Mouse (Mus musculus) forebrain, embryonic 12.5 days (tissue): ENCODE measurements around the gene Nsf. TPM values are rescaled to one million over a fixed set of nuclear protein-coding genes. Genes with fewer than 3 reads are reported as not detected.

Source experiments
- ATAC-seq: fragments of 200-750 bp; cut with Nextera tagmentation; 2 replicates; pipeline ENCODE4 v1.8.0; 2017; ENCODE audit warnings: moderate TSS enrichment; ENCODE audit not compliant: low FRiP score
- H3K27ac ChIP-seq: fragments of 300-500 bp; sonication (generic); 2 replicates; pipeline ENCODE4 v1.5.1; 2016; ENCODE audit warnings: mild to moderate bottlenecking
- H3K27me3 ChIP-seq: fragments of 300-500 bp; sonication (generic); 2 replicates; pipeline ENCODE4 v1.6.1; 2016; ENCODE audit warnings: mild to moderate bottlenecking
- H3K36me3 ChIP-seq: fragments of 300-500 bp; sonication (generic); replicated peaks from 2 replicates; pipeline ENCODE4 v1.6.1; 2016; ENCODE audit warnings: mild to moderate bottlenecking
- H3K4me1 ChIP-seq: fragments of 300-500 bp; sonication (generic); 2 replicates; pipeline ENCODE4 v1.6.1; 2016
- H3K4me2 ChIP-seq: fragments of 300-500 bp; sonication (generic); 2 replicates; pipeline ENCODE4 v1.6.1; 2016; ENCODE audit warnings: mild to moderate bottlenecking, moderate library complexity
- H3K4me3 ChIP-seq: fragments of 300-500 bp; sonication (generic); replicated peaks from 2 replicates; pipeline ENCODE4 v1.5.1; 2016; ENCODE audit warnings: mild to moderate bottlenecking
- H3K9ac ChIP-seq: fragments of 300-500 bp; sonication (generic); 2 replicates; pipeline ENCODE4 v1.6.1; 2016; ENCODE audit warnings: mild to moderate bottlenecking
- H3K9me3 ChIP-seq: fragments of 300-500 bp; sonication (generic); 2 replicates; pipeline ENCODE4 v1.6.1; 2016
- WGBS: fragments of 180-500 bp; shearing (Covaris S2); methylation state at CpG from one replicate; pipeline ENCODE4 v1.1.7; 2016; 5-methylcytosine and 5-hydroxymethylcytosine counted together
- polyA plus RNA-seq: library from polyadenylated mRNA; unstranded; fragments of >200 nt; fragmentation: Nextera tagmentation; extraction: Ambion mirVana; gene quantifications from 2 replicates; pipeline ENCODE4 v1.2.1, GENCODE M21; 2016

Nsf gene
- polyA plus RNA-seq, 1 experiment from 2014 or later: 78.0 TPM

DNA sequence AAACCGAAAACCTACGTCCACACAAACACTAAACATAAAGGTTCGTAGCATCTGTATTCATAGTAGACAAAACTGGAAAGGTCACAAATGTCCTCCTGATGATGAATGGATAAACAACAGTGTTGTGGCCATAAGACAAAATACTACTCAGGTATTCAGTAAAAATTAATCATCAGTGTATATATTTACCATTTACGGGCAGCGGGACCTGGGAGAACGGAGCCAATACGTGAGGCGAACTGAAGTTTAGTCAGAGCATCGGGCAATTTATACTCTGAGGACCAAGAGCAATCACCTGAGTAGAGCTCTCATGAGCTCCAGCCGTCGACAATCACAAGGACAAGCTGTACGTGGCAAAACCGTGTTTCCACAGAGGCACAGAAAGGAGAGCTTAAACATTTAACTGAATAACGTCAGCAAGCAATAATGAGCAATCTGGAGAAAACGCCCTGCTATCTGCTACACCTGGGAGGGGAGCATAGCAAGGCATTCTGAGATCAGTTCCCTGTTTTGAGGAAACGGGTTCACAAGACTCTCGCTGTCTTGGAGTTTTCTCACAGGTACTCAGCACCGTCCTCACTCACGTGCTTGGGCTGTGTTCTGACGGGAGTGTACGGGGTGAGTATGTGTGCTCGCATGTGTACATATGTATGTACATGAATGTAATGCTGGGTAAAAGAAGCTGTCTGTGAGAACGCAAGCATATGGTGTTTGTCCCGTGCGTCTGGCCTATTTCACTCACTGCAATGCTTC lies 15.7 kb downstream of the Nsf start:
- Histone ChIP-seq H3K36me3 (no peaks in the 10 kb centered on the region), H3K4me2 (no peak overlapping the region), H3K4me1 (peaks cover 14% of the 10 kb centered on the region), H3K9ac (no peak overlapping the region), H3K27me3 (no peaks in the 10 kb centered on the region), H3K27ac (no peak overlapping the region), H3K4me3 (no peak overlapping the region), H3K9me3 (no peaks in the 10 kb centered on the region)
- WGBS: 90% methylated on average over 25 of the region's 25 CpGs
- no peak for ATAC-seq

DNA sequence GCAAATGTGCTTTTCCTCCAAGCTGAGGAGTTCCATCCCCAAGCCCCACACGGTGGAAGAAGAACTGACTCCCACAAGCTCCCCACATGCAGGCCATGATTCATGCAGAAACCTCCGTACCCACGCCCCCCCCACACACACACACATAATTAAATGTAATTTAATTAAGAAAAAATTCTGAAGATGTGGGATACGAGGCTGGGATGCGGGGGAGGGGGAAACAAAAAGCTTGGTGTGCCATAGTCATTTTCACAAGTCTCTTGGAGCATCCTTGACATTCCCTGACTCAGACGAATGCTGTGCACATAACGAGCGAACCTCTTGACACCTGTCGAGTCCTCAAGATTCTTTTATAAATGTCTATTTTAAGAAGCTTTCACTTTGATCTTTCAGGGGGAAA lies 16.4 kb downstream of the Nsf start:
- Histone ChIP-seq H3K27me3 (no peaks in the 10 kb centered on the region), H3K4me1 (peaks cover 14% of the 10 kb centered on the region), H3K4me3 (no peak overlapping the region), H3K36me3 (no peaks in the 10 kb centered on the region), H3K4me2 (no peak overlapping the region), H3K9me3 (no peaks in the 10 kb centered on the region), H3K9ac (no peak overlapping the region), H3K27ac (no peak overlapping the region)
- no peak for ATAC-seq
- WGBS: 59% methylated on average over 9 of the region's 9 CpGs

- WGBS: 16% methylated on average over 2 of the region's 2 CpGs
These were observed 18.1 kb downstream of the Nsf start for GRCm38 (mm10) chr11:103935717-103936116.

GRCm38 (mm10) chr11:103933886-103934285 lies 20.0 kb downstream of the Nsf start:
- no peaks in the 10 kb centered on the region; the same call in 1 of the 2 replicates for H3K36me3 ChIP-seq
- H3K9me3 ChIP-seq: no peaks in the 10 kb centered on the region
- 92% methylated on average over 6 of the region's 6 CpGs for WGBS
- H3K27me3 ChIP-seq: no peaks in the 10 kb centered on the region
- no peak overlapping the region for H3K4me3 ChIP-seq
- no peak overlapping the region for H3K4me2 ChIP-seq
- H3K27ac ChIP-seq: no peak overlapping the region
- no peak overlapping the region for H3K9ac ChIP-seq
- ATAC-seq: no peak
- peaks cover 8% of the 10 kb centered on the region for H3K4me1 ChIP-seq

More at GRCm38 (mm10) chr11:103935717-103936116, 18.1 kb downstream of the Nsf start:
- Histone ChIP-seq H3K36me3 (no peaks in the 10 kb centered on the region), H3K27ac (no peak overlapping the region), H3K27me3 (no peaks in the 10 kb centered on the region), H3K4me2 (no peak overlapping the region), H3K9ac (no peak overlapping the region), H3K9me3 (no peaks in the 10 kb centered on the region), H3K4me1 (peaks cover 8% of the 10 kb centered on the region), H3K4me3 (no peak overlapping the region)
- ATAC-seq: no peak

GRCm38 (mm10) chr11:103923957-103924356 lies 29.9 kb downstream of the Nsf start:
- peaks cover 14% of the 10 kb centered on the region; the same call in 1 of the 2 replicates for H3K36me3 ChIP-seq
- WGBS: 96% methylated on average over 2 of the region's 2 CpGs
- H3K9ac ChIP-seq: no peak overlapping the region

GRCm38 (mm10) chr11:103923272-103923671 lies 30.6 kb downstream of the Nsf start:
- H3K4me1 ChIP-seq: no peaks in the 10 kb centered on the region
- no peak overlapping the region for H3K27ac ChIP-seq
- no peaks in the 10 kb centered on the region for H3K27me3 ChIP-seq
- H3K9me3 ChIP-seq: no peaks in the 10 kb centered on the region
- WGBS: 91% methylated on average over 4 of the region's 4 CpGs
- H3K4me2 ChIP-seq: no peak overlapping the region
- peaks cover 9% of the 10 kb centered on the region; the same call in 1 of the 2 replicates for H3K36me3 ChIP-seq
- ATAC-seq: no peak
- no peak overlapping the region for H3K4me3 ChIP-seq
- no peak overlapping the region for H3K9ac ChIP-seq

More at GRCm38 (mm10) chr11:103923957-103924356, 29.9 kb downstream of the Nsf start:
- no peak overlapping the region for H3K4me2 ChIP-seq
- H3K9me3 ChIP-seq: no peaks in the 10 kb centered on the region
- H3K27me3 ChIP-seq: no peaks in the 10 kb centered on the region
- H3K4me1 ChIP-seq: no peaks in the 10 kb centered on the region
- no peak for ATAC-seq
- no peak overlapping the region for H3K27ac ChIP-seq
- H3K4me3 ChIP-seq: no peak overlapping the region

GRCm38 (mm10) chr11:103922812-103923211 lies 31.0 kb downstream of the Nsf start:
- WGBS: 88% methylated on average over 10 of the region's 10 CpGs

DNA sequence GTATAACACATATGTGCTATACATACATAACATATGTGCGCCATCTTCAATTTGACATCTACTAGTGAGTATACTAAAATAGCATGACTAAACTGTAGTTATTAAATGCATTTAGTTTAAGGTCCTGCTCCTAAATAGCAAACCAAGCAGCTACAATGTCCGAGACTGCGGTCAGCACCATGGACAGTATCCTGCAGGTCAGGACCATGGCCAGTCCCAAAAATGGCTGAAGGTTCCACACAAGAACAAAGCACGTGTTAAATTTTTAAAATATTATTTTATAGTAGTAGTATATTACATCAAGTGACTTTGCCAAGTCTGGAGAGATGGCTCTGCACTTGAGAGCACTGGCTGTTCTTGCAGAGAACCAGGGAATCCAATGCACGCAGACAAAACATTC lies 33.2 kb downstream of the Nsf start:
- Histone ChIP-seq H3K4me1 (no peaks in the 10 kb centered on the region), H3K4me3 (no peak overlapping the region), H3K9ac (no peak overlapping the region), H3K36me3 (peaks cover 17% of the 10 kb centered on the region), H3K9me3 (no peaks in the 10 kb centered on the region), H3K27me3 (no peaks in the 10 kb centered on the region), H3K4me2 (no peak overlapping the region), H3K27ac (no peak overlapping the region)
- WGBS: 77% methylated on average over 5 of the region's 5 CpGs
- no peak for ATAC-seq

More at GRCm38 (mm10) chr11:103922812-103923211, 31.0 kb downstream of the Nsf start:
- Histone ChIP-seq H3K4me1 (no peaks in the 10 kb centered on the region), H3K9me3 (no peaks in the 10 kb centered on the region), H3K4me2 (no peak overlapping the region), H3K36me3 (peaks cover 9% of the 10 kb centered on the region; the same call in 1 of the 2 replicates), H3K27me3 (no peaks in the 10 kb centered on the region), H3K4me3 (no peak overlapping the region), H3K9ac (no peak overlapping the region), H3K27ac (no peak overlapping the region)
- ATAC-seq: no peak

DNA sequence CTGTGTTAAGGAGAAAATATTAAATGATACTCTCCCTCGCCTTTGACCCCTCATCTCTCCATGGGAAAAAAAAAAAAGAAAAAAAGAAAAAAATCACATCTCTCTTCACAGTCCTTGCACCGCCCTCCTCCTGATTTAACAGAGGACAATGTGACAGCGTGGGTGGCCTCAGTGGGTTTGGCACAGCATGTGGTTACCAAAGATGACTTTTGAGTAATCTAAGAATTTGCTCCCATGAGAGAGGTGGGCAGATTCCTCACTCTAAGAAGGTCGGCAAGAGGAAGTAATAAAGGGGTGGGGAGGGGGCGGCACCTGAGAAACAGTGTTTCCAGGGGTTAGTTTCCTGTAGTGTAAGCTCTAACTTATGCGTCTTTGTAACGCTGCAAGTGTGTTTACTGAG lies 37.0 kb downstream of the Nsf start:
- peaks cover 38% of the 10 kb centered on the region for H3K36me3 ChIP-seq

GRCm38 (mm10) chr11:103915686-103916085 lies 38.2 kb downstream of the Nsf start:
- H3K4me3 ChIP-seq: no peak overlapping the region
- peaks cover 35% of the 10 kb centered on the region for H3K36me3 ChIP-seq
- no peaks in the 10 kb centered on the region for H3K9me3 ChIP-seq
- no peak overlapping the region for H3K4me2 ChIP-seq
- no peak overlapping the region for H3K27ac ChIP-seq
- H3K4me1 ChIP-seq: no peaks in the 10 kb centered on the region
- no peak for ATAC-seq
- 0 out of 2 replicates have a peak, but pooled peaks cover 1% of the 10 kb centered on the region for H3K27me3 ChIP-seq
- 96% methylated on average over 9 of the region's 9 CpGs for WGBS
- H3K9ac ChIP-seq: no peak overlapping the region

More for the DNA sequence above, 37.0 kb downstream of the Nsf start:
- no peaks in the 10 kb centered on the region for H3K4me1 ChIP-seq
- H3K9me3 ChIP-seq: no peaks in the 10 kb centered on the region
- no peak overlapping the region for H3K9ac ChIP-seq
- 84% methylated on average over 7 of the region's 7 CpGs for WGBS
- H3K4me2 ChIP-seq: no peak overlapping the region
- no peaks in the 10 kb centered on the region for H3K27me3 ChIP-seq
- no peak overlapping the region for H3K27ac ChIP-seq
- ATAC-seq: no peak
- no peak overlapping the region for H3K4me3 ChIP-seq

DNA sequence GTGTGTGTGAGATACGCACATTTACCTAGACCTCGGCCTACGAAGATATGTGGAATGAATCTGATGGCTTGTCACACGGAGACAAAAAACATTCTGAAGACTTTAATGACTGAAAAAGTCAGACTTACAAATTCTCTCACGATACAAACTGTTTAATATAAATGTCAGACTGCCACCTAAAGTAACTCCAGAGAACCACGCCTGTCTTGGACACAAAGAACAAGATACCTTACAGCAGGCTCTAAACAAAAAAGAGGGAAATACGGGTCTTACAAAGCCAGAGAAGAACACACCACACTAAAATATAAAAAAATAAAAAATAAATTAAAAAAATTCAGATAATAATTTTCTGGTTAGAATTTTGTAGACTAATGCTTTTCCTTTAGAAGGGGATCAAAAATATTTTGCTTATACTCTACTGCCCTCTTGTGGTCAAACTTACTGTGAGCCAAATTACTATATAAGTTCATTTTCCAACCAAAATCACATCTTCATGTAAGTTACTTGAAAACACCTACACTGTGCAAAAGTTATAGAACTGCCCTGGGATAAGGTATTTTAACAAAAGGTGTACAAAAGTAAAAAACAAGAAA lies 42.8 kb downstream of the Nsf start:
- peaks cover 48% of the 10 kb centered on the region for H3K36me3 ChIP-seq

DNA sequence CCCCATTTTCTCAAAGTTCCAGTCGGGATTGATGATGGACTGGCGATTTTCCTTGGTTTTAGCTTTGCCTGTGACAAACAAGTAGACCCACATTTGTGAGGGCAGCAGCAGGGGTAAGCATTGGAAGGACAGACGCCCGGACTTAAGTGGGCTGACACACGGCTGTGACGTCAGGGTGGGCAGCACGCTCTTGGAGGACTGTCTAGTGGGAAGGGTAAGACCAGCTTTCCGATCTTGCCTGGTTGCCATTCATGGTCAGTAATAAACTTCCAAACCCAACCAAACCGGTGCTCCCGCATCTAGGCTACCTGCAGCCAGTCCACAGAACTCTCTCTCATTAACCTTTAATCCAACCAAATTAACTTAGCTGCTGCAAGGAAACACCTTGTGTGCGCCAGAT lies 43.3 kb downstream of the Nsf start:
- H3K27ac ChIP-seq: no peak overlapping the region

More for the DNA sequence above, 42.8 kb downstream of the Nsf start:
- Histone ChIP-seq H3K4me2 (no peak overlapping the region), H3K4me1 (peaks cover 4% of the 10 kb centered on the region; the same call in 1 of the 2 replicates), H3K27me3 (peaks cover 23% of the 10 kb centered on the region), H3K27ac (no peak overlapping the region), H3K4me3 (no peak overlapping the region), H3K9me3 (no peaks in the 10 kb centered on the region), H3K9ac (no peak overlapping the region)
- WGBS: 64% methylated on average over 7 of the region's 7 CpGs
- no peak for ATAC-seq

More for the DNA sequence above, 43.3 kb downstream of the Nsf start:
- ATAC-seq: no peak
- Histone ChIP-seq H3K4me1 (peaks cover 10% of the 10 kb centered on the region; the same call in 1 of the 2 replicates), H3K4me2 (no peak overlapping the region), H3K27me3 (peaks cover 23% of the 10 kb centered on the region), H3K36me3 (peaks cover 43% of the 10 kb centered on the region), H3K9ac (no peak overlapping the region), H3K4me3 (no peak overlapping the region), H3K9me3 (no peaks in the 10 kb centered on the region)
- WGBS: 91% methylated on average over 11 of the region's 11 CpGs
